Mouse (Mus musculus) forebrain, embryonic 13.5 days (tissue): ENCODE measurements at regions not wholly inside any gene's neighbourhood (a gene's known extent, or its start where the extent isn't known, plus 50 kb on each side); places are given as distances from the start of the nearest gene placed in this dataset. TPM values are rescaled to one million over a fixed set of nuclear protein-coding genes. Genes with fewer than 3 reads are reported as not detected.

ENCODE experiments used
- ATAC-seq: fragments of 200-750 bp; cut with Nextera tagmentation; 2 replicates; pipeline ENCODE4 v1.8.0; 2017
- H3K27ac ChIP-seq: fragments of 300-500 bp; sonication (generic); 2 replicates; pipeline ENCODE4 v1.5.1; 2015; ENCODE audit warnings: inconsistent platforms, mild to moderate bottlenecking, moderate library complexity
- H3K27me3 ChIP-seq: fragments of 300-500 bp; sonication (generic); 2 replicates; pipeline ENCODE4 v1.6.1; 2015; ENCODE audit warnings: mild to moderate bottlenecking, inconsistent platforms
- H3K36me3 ChIP-seq: fragments of 300-500 bp; sonication (generic); 2 replicates; pipeline ENCODE4 v1.6.1; 2015; ENCODE audit warnings: mild to moderate bottlenecking, inconsistent platforms; ENCODE audit not compliant: poor library complexity, severe bottlenecking
- H3K4me1 ChIP-seq: fragments of 300-500 bp; sonication (generic); 2 replicates; pipeline ENCODE4 v1.6.1; 2015; ENCODE audit warnings: inconsistent platforms
- H3K4me2 ChIP-seq: fragments of 300-500 bp; sonication (generic); 2 replicates; pipeline ENCODE4 v1.6.1; 2015; ENCODE audit warnings: inconsistent platforms, mild to moderate bottlenecking, moderate library complexity
- H3K4me3 ChIP-seq: fragments of 300-500 bp; sonication (generic); 2 replicates; pipeline ENCODE4 v1.5.1; 2015; ENCODE audit warnings: mild to moderate bottlenecking, inconsistent platforms
- H3K9ac ChIP-seq: fragments of 300-500 bp; sonication (generic); 2 replicates; pipeline ENCODE4 v1.6.1; 2015; ENCODE audit warnings: mild to moderate bottlenecking, inconsistent platforms
- H3K9me3 ChIP-seq: fragments of 300-500 bp; sonication (generic); replicated peaks from 2 replicates; pipeline ENCODE4 v1.6.1; 2016; ENCODE audit warnings: inconsistent platforms
- WGBS: fragments of 180-500 bp; shearing (Covaris S2); methylation state at CpG from one replicate; pipeline ENCODE4 v1.1.7; 2015; 5-methylcytosine and 5-hydroxymethylcytosine counted together
- microRNA-seq: library from miRNA; unstranded; fragments of <30 nt; microRNA quantifications from one replicate; pipeline ENCODE4, GENCODE M21; 2016

DNA sequence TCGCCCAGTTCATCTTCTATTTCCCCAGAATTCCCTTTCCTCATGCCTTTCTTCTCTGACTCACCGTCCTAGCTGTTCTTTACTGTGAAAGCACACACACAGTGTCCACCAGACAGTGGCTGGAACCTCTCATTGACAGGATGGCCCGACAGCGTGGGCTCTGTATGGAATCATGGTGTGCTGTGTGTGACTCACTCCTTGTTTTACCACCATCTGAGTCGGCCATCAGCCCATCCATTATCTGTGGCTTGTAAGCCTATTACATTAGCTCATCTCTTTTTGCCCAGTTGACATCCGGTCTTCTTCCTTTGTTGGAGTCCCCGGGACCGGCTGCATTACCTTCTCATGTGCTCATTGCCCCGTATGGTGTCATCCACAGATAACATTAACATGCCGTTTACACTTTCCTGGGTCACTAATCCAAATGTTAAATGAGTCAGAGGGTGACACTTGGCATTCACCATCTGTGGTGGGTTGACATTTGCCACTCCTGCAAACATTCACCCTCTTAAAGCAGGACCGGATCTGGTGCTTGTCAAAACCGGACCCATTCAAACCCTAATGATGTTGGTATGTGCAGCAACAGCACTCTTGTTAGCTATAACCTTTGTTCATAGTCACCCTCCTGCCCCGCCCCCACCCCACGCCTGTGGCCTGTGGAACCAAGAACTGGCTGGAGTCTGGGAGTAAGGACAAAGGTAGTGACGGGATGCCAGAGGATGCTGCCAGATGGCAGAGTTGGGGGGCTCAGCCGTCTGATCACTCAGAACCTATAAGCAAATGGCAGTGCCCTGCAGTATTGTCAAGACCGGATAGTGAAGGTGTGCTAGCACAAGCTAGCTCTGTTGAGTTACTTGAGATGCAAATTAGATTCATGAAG, 113.7 kb upstream of the Gm10131 start:
- H3K4me1 ChIP-seq, result peaks cover 12% of the 10 kb centered on the region; the same call in 1 of the 2 replicates
- no peaks in the 10 kb centered on the region for H3K9me3 ChIP-seq
- ATAC-seq, result 0 out of 2 replicates have a peak, but pooled peaks have one; percentile 21
- no peak overlapping the region for H3K9ac ChIP-seq
- H3K27me3 ChIP-seq, result no peaks in the 10 kb centered on the region
- H3K4me2 ChIP-seq, result no peak overlapping the region
- H3K4me3 ChIP-seq, result no peak overlapping the region
- 0 out of 2 replicates have a peak overlapping the region, but pooled peaks have one; percentile 25 for H3K27ac ChIP-seq
- no peaks in the 10 kb centered on the region for H3K36me3 ChIP-seq
- WGBS, result 72% methylated on average over 17 of the region's 17 CpGs

DNA sequence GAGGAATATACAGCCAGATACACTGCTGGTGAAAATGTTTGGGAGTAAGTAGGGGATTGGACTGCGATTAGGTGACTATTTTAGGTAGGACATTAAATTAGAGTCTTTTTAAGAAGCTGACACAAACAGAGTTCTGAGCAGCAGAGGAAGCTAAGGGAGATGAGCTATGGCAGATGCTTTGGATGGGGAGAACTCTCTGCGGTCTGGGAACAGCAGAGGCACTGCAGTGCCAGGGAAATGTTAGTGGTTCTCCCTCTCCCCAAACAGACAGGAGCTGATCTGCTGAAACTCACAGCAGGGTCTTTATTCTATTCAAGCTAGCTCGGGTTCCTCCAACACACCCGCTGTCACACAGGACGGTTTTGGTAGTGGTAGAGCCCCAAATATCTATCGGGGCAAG, 110.7 kb upstream of the Gm10131 start:
- 73% methylated on average over 6 of the region's 6 CpGs for WGBS
- Histone ChIP-seq H3K4me2 (no peak overlapping the region), H3K9ac (no peak overlapping the region), H3K27me3 (no peaks in the 10 kb centered on the region), H3K27ac (no peak overlapping the region), H3K9me3 (no peaks in the 10 kb centered on the region), H3K4me1 (peaks cover 12% of the 10 kb centered on the region; the same call in 1 of the 2 replicates), H3K36me3 (no peaks in the 10 kb centered on the region), H3K4me3 (no peak overlapping the region)
- no peak for ATAC-seq

Small RNA genes lying in the stretch of these regions (microRNA-seq; reads per million reads assigned to microRNA genes)
- gene Gm23177, result not detected
